11 mouse cellular contexts compared by ENCODE assay signal in genomic region chr5:124929425-124930054, GRCm38 (mm10).
A peak's percentile ranks its signal among the peaks of the same experiment; 100 is the strongest.
DNase-seq lines count a peak whose midpoint lies in the region; ATAC-seq and TF ChIP-seq lines count a peak whose summit lies in the region.
"Had no signal": no experiment of that assay in that cellular context is flagged by ENCODE, and none has a peak within 500 bp of the region (broad histone marks: within the 10 kb centered on the region; RNA-seq: fewer than 3 reads in every experiment).

No protein-coding gene starts in this region.

- TF ChIP-seq POLR2A in kidney, adult 2 months (IDR thresholded peaks at IDR 0.05; ENCODE audit: low read depth, low read length) = no peak

- H3K4me2 ChIP-seq in kidney, embryonic 15.5 days = no peak overlapping the region
- H3K4me2 ChIP-seq: intestine, embryonic 15.5 days; neural tube, embryonic 12.5 days had no signal

- no peak for TF ChIP-seq CTCF in kidney, adult 2 months (conservative IDR thresholded peaks at IDR 0.05; ENCODE audit: insufficient read depth, insufficient read length, low read depth, low read length)

- H3K4me1 ChIP-seq in kidney, adult 2 months (ENCODE audit: control insufficient read depth, insufficient read depth, low read length) = no peaks in the 10 kb centered on the region
- peaks cover 7% of the 10 kb centered on the region; the same call in 1 of the 2 replicates for H3K4me1 ChIP-seq in kidney, embryonic 15.5 days
- H3K4me1 ChIP-seq: intestine, embryonic 15.5 days had no signal

- 65% methylated on average over 9 of the region's 9 CpGs for WGBS in kidney, adult 2 months
- 67% methylated on average over 9 of the region's 9 CpGs for WGBS in kidney, embryonic 15.5 days

- DNase-seq in kidney, adult 2 months = peak; percentile 80
- peak; percentile 42 for DNase-seq in adrenal gland, adult 8-10 months
- DNase-seq in induced T-regulatory cell, adult 2 months (ENCODE audit: low read depth) = peak; percentile 48
- peak; percentile 8 for DNase-seq in lung, postnatal 25 days (ENCODE audit: low spot score)
- no peak for DNase-seq in testis, postnatal 10 days (ENCODE audit: low spot score)
- DNase-seq: thymus, adult 18-20 months had no signal

- no peak overlapping the region for H3K9ac ChIP-seq in kidney, embryonic 15.5 days
- H3K9ac ChIP-seq: intestine, embryonic 15.5 days; neural tube, embryonic 12.5 days had no signal

- no peak overlapping the region for H3K4me3 ChIP-seq in kidney, adult 2 months (ENCODE audit: insufficient read depth, low read depth, low read length)
- H3K4me3 ChIP-seq in kidney, embryonic 15.5 days (replicated peaks) = no peak overlapping the region
- H3K4me3 ChIP-seq: intestine, embryonic 15.5 days; neural tube, embryonic 12.5 days had no signal

- no peaks in the 10 kb centered on the region for H3K27me3 ChIP-seq in kidney, adult 2 months (replicated peaks; ENCODE audit: control insufficient read depth, insufficient read depth, low read length)
- no peaks in the 10 kb centered on the region for H3K27me3 ChIP-seq in kidney, embryonic 15.5 days
- H3K27me3 ChIP-seq: intestine, embryonic 15.5 days; neural tube, embryonic 12.5 days had no signal

- H3K27ac ChIP-seq in kidney, adult 2 months (ENCODE audit: insufficient read depth, low read depth, low read length) = no peak overlapping the region
- H3K27ac ChIP-seq in kidney, embryonic 15.5 days = no peak overlapping the region
- H3K27ac ChIP-seq: intestine, embryonic 15.5 days; neural tube, embryonic 12.5 days had no signal

- no peak for ATAC-seq in kidney, embryonic 15.5 days (replicated peaks; ENCODE audit: low FRiP score)
- no peak for ATAC-seq in erythroid progenitor cell, adult 5-6 weeks (replicated peaks; ENCODE audit: low FRiP score, poor library complexity, severe bottlenecking)
- ATAC-seq: forebrain, embryonic 14.5 days; intestine, embryonic 15.5 days had no signal

- no peaks in the 10 kb centered on the region for H3K9me3 ChIP-seq in kidney, embryonic 15.5 days (replicated peaks)
- H3K9me3 ChIP-seq: intestine, embryonic 15.5 days had no signal

- no peaks in the 10 kb centered on the region for H3K36me3 ChIP-seq in kidney, adult 2 months (ENCODE audit: control insufficient read depth, insufficient read depth, low read length)
- no peaks in the 10 kb centered on the region for H3K36me3 ChIP-seq in kidney, embryonic 15.5 days
- H3K36me3 ChIP-seq: intestine, embryonic 15.5 days; neural tube, embryonic 12.5 days had no signal
